Mouse (Mus musculus) c-Kit-positive CD71-positive TER-119-positive erythroid progenitor cells, embryonic 14.5 days (primary cell): ENCODE data around the gene Fn3k.

Source experiments
- DNase-seq: peaks from one replicate; pipeline ENCODE4 v3.0.0-alpha.2; 2013; ENCODE audit warnings: low spot score

Fn3k gene

GRCm38 (mm10) chr11:121451753-121452635, 17.3 kb downstream of the Fn3k start, which contains the start of gene Tbcd:
TSS of gene Tbcd (plus strand) at chr11:121451949.
- peak; percentile 91 for DNase-seq

DNA sequence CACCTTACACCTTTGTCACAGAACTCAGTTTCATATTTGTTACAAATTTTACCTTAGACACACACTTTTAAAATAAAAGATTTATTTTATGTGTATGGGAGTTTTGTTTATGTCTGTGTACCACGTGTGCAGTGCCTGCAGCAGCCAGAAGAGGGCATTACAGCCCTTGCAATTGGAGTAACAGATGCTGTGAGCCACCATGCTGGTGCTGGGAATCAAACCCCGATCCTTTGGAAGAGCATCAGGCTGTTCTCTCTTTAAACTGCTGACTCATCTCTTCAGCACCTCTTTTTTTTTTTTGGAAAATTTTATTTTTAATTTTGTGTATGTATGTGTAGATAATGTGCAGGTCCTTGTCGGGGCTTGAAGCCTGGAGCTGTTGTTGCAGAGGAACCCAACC, 23.2 kb downstream of the Fn3k start:
- no peak for DNase-seq

GRCm38 (mm10) chr11:121467408-121467807, 32.7 kb downstream of the Fn3k start:
- no peak for DNase-seq

DNA sequence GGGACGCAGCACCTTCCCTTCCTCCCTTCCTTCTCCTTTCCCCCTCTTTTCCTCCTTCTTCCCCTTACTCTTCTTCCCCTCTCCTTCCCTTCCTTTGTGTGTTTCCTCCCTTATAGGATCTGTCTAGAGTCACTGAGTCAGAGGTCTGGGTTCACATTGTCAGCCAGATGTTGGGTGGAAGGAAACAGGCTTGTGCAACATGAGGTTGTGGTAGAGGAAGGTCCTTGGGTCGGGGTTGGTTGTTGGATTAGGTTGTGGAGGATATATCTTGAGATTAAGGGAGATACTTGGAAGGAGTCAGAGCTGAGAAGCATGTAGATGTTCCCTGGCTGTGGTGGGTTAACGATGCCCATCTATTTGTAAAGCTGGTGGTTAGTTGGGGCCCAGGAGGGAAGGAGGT, 40.1 kb downstream of the Fn3k start:
- DNase-seq, result no peak

DNA sequence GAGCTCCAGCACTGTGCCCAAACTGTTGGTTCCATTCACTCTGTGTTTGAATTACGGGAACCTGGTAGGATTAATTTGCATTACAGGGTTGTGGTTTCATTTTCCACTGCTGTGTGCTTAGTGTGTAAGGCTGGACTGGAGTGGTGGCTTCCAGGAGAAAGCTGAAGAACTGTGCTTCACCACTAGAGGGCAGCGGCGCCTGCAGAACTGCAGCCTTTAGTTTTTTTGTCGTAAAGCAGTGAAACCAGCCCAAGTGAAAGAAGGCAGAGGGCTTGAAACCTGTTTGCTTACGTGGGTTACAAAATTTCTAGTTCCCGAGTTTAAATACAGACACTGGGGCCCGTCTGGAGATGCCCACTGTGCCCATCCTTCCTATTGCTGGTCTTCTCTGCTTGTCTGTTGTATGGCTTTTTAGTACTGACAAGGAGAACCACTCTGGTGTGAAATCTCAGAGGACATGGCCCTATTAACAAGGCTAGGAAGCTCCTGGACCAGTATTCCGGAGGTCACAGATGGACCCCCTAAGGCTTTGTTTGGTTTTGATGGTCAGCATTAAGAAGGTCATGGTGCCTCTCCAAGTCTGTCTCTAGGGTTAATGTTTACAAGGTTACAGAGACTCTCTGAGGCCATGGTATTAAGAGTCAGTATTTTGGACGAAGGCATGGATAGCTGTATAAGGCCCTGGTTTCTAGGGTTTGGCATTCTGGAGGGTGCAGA, 41.1 kb downstream of the Fn3k start:
- peak; percentile 63 for DNase-seq

- no peak for DNase-seq
Measured at GRCm38 (mm10) chr11:121479476-121480203, 44.9 kb downstream of the Fn3k start.

GRCm38 (mm10) chr11:121481129-121481528, 46.4 kb downstream of the Fn3k start:
- DNase-seq, result no peak

DNA sequence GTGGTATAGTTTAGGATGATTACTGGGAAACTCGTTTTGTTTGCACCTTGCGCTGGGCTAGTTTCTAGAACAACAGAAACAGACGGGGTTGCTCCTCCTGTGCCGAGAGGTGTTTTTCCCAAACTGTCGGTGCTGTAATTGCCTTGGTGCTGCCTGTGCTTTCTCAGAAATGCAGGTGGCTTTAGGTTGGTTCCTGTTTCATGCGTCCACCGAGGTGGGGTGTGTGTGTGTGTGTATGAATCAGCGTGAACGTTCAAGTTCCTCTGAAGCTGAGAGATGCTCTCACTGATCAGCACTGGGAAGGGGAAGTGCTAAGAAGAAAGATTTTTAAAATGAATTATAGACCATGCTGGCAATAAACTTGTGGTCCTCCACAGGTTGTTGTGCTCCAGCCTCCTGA, 51.2 kb downstream of the Fn3k start:
- no peak for DNase-seq

- no peak for DNase-seq
Measured at GRCm38 (mm10) chr11:121490651-121491050, 55.9 kb downstream of the Fn3k start.
